Mouse (Mus musculus) MEL (cell line): Measurements from ENCODE around the gene Tank.

ENCODE experiments used
- CHD1 ChIP-seq: IDR thresholded peaks from 2 replicates; pipeline ENCODE4 v1.6.1; 2012; ENCODE audit warnings: low read depth, mild to moderate bottlenecking, inconsistent platforms, low read length, improper control_type of control experiment
- CHD2 ChIP-seq: IDR thresholded peaks from 2 replicates; pipeline ENCODE4 v1.6.1; 2011; ENCODE audit warnings: low read length, improper control_type of control experiment
- CTCF ChIP-seq, 3 experiments: IDR thresholded peaks in 2 of 3; conservative IDR thresholded peaks in 1 of 3; 2 replicates each; pipeline ENCODE4 v1.5.1; 2011 to 2012; ENCODE audit warnings: low read length in 3 of 3, low read depth in 2 of 3, mild to moderate bottlenecking in 2 of 3, improper control_type of control experiment in 1 of 3, inconsistent platforms in 1 of 3, mixed read lengths in 1 of 3, moderate library complexity in 1 of 3; ENCODE audit not compliant: control insufficient read depth in 1 of 3, insufficient read depth in 1 of 3, poor library complexity in 1 of 3, severe bottlenecking in 1 of 3
- EP300 ChIP-seq, 2 experiments: IDR thresholded peaks; 2 replicates each; pipeline ENCODE4 v1.6.1; 2011; ENCODE audit warnings: improper control_type of control experiment in 2 of 2, low read length in 2 of 2, low read depth in 1 of 2, mild to moderate bottlenecking in 1 of 2
- GATA1 ChIP-seq: IDR thresholded peaks from 2 replicates; pipeline ENCODE4 v1.6.1; 2011; ENCODE audit warnings: low read depth, low read length, improper control_type of control experiment
- POLR2A ChIP-seq, 2 experiments: IDR thresholded peaks; 2 replicates each; pipeline ENCODE4 v1.6.1; 2011 to 2012; ENCODE audit warnings: low read length in 2 of 2, mild to moderate bottlenecking in 2 of 2, control low read depth in 1 of 2, improper control_type of control experiment in 1 of 2, low read depth in 1 of 2, moderate library complexity in 1 of 2; ENCODE audit not compliant: control insufficient read depth in 1 of 2, insufficient read depth in 1 of 2, poor library complexity in 1 of 2
- POLR2AphosphoS2 ChIP-seq: IDR thresholded peaks from 2 replicates; pipeline ENCODE4 v1.6.1; 2011; ENCODE audit warnings: low read length, improper control_type of control experiment
- SIN3A ChIP-seq: IDR thresholded peaks from 2 replicates; pipeline ENCODE4 v1.6.1; 2012; ENCODE audit warnings: low read length, improper control_type of control experiment, inconsistent platforms
- TAL1 ChIP-seq: IDR thresholded peaks from 2 replicates; pipeline ENCODE4 v1.6.1; 2012; ENCODE audit warnings: mild to moderate bottlenecking, inconsistent platforms, low read length, moderate library complexity, mixed read lengths
- USF1 ChIP-seq: IDR thresholded peaks from 2 replicates; pipeline ENCODE4 v1.6.1; 2014; ENCODE audit warnings: low read depth, mild to moderate bottlenecking, inconsistent platforms, low read length, improper control_type of control experiment, moderate library complexity

- no peak for TF ChIP-seq CHD2
- no peak for TF ChIP-seq POLR2A (IDR thresholded peaks at IDR 0.05; ENCODE audit: control insufficient read depth in 1 of 2, insufficient read depth in 1 of 2, low read depth in 1 of 2, low read length in 2 of 2, poor library complexity in 1 of 2)
- no peak for TF ChIP-seq CHD1
- TF ChIP-seq CTCF (IDR thresholded peaks at IDR 0.05 in 2 of 3, conservative IDR thresholded peaks at IDR 0.05 in 1 of 3; ENCODE audit: control insufficient read depth in 1 of 3, insufficient read depth in 1 of 3, low read depth in 2 of 3, low read length in 3 of 3, poor library complexity in 1 of 3, severe bottlenecking in 1 of 3), result no peak
- TF ChIP-seq EP300 (IDR thresholded peaks at IDR 0.05; ENCODE audit: low read depth in 1 of 2, low read length in 2 of 2), result no peak
- TF ChIP-seq POLR2AphosphoS2, result no peak
- TF ChIP-seq GATA1, result no peak
- TF ChIP-seq USF1, result no peak
- no peak for TF ChIP-seq TAL1
- no peak for TF ChIP-seq SIN3A
Observed at GRCm38 (mm10) chr2:61556639-61557038, 21.7 kb upstream of the Tank start.
